11 mouse cellular contexts compared by ENCODE assay signal in the genomic region with DNA sequence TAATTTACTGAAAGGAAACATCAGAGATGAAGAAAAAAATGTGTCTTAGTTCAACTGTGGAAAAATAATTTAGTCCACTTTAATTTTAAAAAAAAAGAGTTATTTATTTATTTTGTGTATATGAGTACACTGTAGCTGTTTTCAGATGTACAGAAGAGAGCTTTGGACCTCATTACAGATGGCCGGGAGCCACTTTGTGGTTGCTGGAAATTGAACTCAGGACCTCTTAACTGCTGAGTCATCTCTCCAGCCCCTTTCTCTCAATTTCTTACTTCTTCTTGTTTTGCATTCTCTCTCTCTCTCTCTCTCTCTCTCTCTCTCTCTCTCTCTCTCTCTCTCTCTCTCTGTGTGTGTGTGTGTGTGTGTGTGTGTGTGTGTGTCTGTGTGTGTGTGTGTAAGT. TPM values are rescaled to one million over a fixed set of nuclear protein-coding genes. Genes with fewer than 3 reads are reported as not detected.
"Had no signal": no experiment of that assay in that cellular context is flagged by ENCODE, and none has a peak within 500 bp of the region (broad histone marks: within the 10 kb centered on the region; RNA-seq: fewer than 3 reads in every experiment).

No protein-coding gene starts in this region.

RNA-seq across cellular contexts. Expression of gene Gm32742, which starts 25.9 kb away (rescaled TPM):
- total RNA-seq: neutrophil, adult 5-6 weeks had no signal
- polyA plus RNA-seq: neural tube, embryonic 14.5 days; neural tube, embryonic 15.5 days had no signal

RNA-seq across cellular contexts. Expression of gene 4833427G06Rik, which starts 37.5 kb away (rescaled TPM):
- total RNA-seq: neutrophil, adult 5-6 weeks had no signal
- polyA plus RNA-seq: small intestine, adult 2 months; spleen, adult 2 months; stomach, embryonic 14.5 days; stomach, embryonic 15.5 days; stomach, embryonic 16.5 days; stomach, postnatal 0 days; thymus, adult 2 months; urinary bladder, adult 2 months had no signal
